Mouse (Mus musculus) heart, embryonic 16.5 days (tissue): Measurements from ENCODE around the gene Galnt10. TPM values are rescaled to one million over a fixed set of nuclear protein-coding genes. Genes with fewer than 3 reads are reported as not detected.

Source experiments
- ATAC-seq: fragments of 200-750 bp; cut with Nextera tagmentation; replicated peaks from 2 replicates; pipeline ENCODE4 v1.8.0; 2017; ENCODE audit warnings: moderate number of reproducible peaks; ENCODE audit not compliant: insufficient read depth, low FRiP score; ENCODE audit errors: extremely low read depth
- H3K27ac ChIP-seq: fragments of 300-500 bp; sonication (generic); 2 replicates; pipeline ENCODE4 v1.5.1; 2014; ENCODE audit warnings: mild to moderate bottlenecking, low read length, control low read depth, moderate library complexity
- H3K27me3 ChIP-seq: fragments of 300-500 bp; sonication (generic); 2 replicates; pipeline ENCODE4 v1.6.1; 2014; ENCODE audit warnings: low read length, mixed read lengths; ENCODE audit not compliant: control insufficient read depth, insufficient read depth
- H3K36me3 ChIP-seq: fragments of 300-500 bp; sonication (generic); 2 replicates; pipeline ENCODE4 v1.6.1; 2014; ENCODE audit not compliant: control insufficient read depth, insufficient read depth
- H3K4me1 ChIP-seq: fragments of 300-500 bp; sonication (generic); 2 replicates; pipeline ENCODE4 v1.6.1; 2014; ENCODE audit warnings: low read length, mixed read lengths; ENCODE audit not compliant: control insufficient read depth, insufficient read depth
- H3K4me2 ChIP-seq: fragments of 300-500 bp; sonication (generic); 2 replicates; pipeline ENCODE4 v1.6.1; 2014; ENCODE audit warnings: low read depth, mild to moderate bottlenecking, control low read depth, low read length
- H3K4me3 ChIP-seq: fragments of 300-500 bp; sonication (generic); 2 replicates; pipeline ENCODE4 v1.5.1; 2014; ENCODE audit warnings: mild to moderate bottlenecking, control low read depth, low read length
- H3K9ac ChIP-seq: fragments of 300-500 bp; sonication (generic); 2 replicates; pipeline ENCODE4 v1.6.1; 2014; ENCODE audit warnings: low read length, control low read depth
- H3K9me3 ChIP-seq: fragments of 300-500 bp; sonication (generic); replicated peaks from 2 replicates; pipeline ENCODE4 v1.6.1; 2016; ENCODE audit warnings: low read length; ENCODE audit not compliant: control insufficient read depth
- WGBS: fragments of 180-500 bp; shearing (Covaris S2); extraction: QIAGEN DNeasy Blood & Tissue Kit; methylation state at CpG from one replicate; pipeline ENCODE4 v1.1.7; 2014; 5-methylcytosine and 5-hydroxymethylcytosine counted together
- polyA plus RNA-seq: library from polyadenylated mRNA; unstranded; fragments of >200 nt; fragmentation: Nextera tagmentation; extraction: Ambion mirVana; gene quantifications from 2 replicates; pipeline ENCODE4 v1.2.1, GENCODE M21; 2015

Gene Galnt10
- polyA plus RNA-seq, 1 experiment from 2014 or later, result 9.3 TPM

- H3K27me3 ChIP-seq, result no peaks in the 10 kb centered on the region
- no peaks in the 10 kb centered on the region for H3K9me3 ChIP-seq
- no peak overlapping the region for H3K9ac ChIP-seq
- no peak overlapping the region for H3K4me3 ChIP-seq
- H3K27ac ChIP-seq, result no peak overlapping the region
- H3K36me3 ChIP-seq, result no peaks in the 10 kb centered on the region
- H3K4me1 ChIP-seq, result peaks cover 11% of the 10 kb centered on the region
- no peak overlapping the region for H3K4me2 ChIP-seq
- no peak for ATAC-seq
- WGBS, result 88% methylated on average over 19 of the region's 19 CpGs
Observed at GRCm38 (mm10) chr11:57661492-57662229, 16.4 kb downstream of the Galnt10 start.

DNA sequence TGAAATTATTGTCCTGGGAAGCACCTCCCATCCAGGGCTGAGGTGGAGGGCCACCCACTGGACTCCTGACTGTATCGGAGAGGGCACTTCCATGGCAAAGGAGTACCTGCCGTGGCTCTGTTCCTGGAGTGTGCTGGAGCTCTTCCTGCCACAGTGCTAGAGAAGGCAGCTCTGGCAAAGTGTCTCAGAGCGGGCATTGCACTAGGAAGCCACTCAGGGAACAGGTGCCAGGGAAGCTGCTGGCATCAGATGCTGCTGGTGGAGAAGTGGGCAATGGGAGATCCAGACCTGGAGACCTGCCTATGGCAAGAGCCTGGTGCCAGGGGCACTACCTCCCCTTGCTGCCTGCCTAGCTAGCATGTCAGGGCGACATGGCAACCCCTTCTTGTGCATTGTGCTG, 17.0 kb downstream of the Galnt10 start:
- 83% methylated on average over 4 of the region's 4 CpGs for WGBS
- H3K4me2 ChIP-seq, result no peak overlapping the region
- no peak overlapping the region for H3K4me3 ChIP-seq
- peaks cover 11% of the 10 kb centered on the region for H3K4me1 ChIP-seq
- no peaks in the 10 kb centered on the region for H3K36me3 ChIP-seq
- H3K9ac ChIP-seq, result no peak overlapping the region
- H3K27me3 ChIP-seq, result no peaks in the 10 kb centered on the region
- H3K9me3 ChIP-seq, result no peaks in the 10 kb centered on the region
- no peak overlapping the region for H3K27ac ChIP-seq
- no peak for ATAC-seq

DNA sequence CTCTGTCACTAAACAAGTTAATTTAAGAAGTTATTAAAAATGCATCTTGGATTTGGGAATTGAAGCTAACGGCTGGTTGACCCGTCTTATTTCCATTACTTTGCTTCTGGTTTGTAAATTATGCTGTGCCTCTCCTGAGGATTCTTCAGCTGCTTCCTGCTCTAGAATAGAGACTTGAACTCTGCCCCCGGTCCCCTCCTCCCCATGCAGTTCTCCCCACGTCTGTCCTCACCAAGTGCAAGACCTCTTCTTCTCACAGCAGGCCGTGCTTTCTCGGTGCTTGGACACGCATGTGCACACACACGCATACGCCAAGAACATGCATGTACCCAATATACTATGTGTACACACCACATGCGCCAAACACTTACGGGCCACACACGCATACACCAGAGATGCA, 18.0 kb downstream of the Galnt10 start:
- H3K4me3 ChIP-seq, result no peak overlapping the region
- no peak overlapping the region for H3K4me2 ChIP-seq
- H3K36me3 ChIP-seq, result no peaks in the 10 kb centered on the region
- no peak for ATAC-seq
- no peak overlapping the region for H3K9ac ChIP-seq
- 85% methylated on average over 12 of the region's 12 CpGs for WGBS
- H3K4me1 ChIP-seq, result peaks cover 11% of the 10 kb centered on the region
- no peaks in the 10 kb centered on the region for H3K9me3 ChIP-seq
- no peak overlapping the region for H3K27ac ChIP-seq
- H3K27me3 ChIP-seq, result no peaks in the 10 kb centered on the region

DNA sequence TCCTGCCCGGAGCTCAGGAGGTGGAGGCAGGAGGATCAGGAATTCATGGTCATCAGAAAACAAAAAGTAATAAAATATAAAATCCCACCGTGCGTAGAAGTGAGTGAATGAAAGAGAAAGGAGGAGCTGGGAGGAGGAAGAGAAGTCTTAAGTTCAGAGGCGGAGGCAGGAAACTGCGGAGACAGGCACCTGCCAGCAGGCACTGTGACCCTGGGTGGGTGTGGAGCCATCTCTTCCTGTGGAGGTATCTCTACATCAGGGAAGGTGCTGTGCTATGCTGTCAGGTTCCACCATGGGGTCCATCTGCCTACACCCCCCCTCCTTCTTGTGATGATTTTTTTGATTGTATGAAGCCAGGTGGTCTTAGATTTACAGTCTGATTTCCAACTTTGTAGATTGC, 19.5 kb downstream of the Galnt10 start:
- Histone ChIP-seq H3K27ac (no peak overlapping the region), H3K36me3 (no peaks in the 10 kb centered on the region), H3K4me3 (no peak overlapping the region), H3K27me3 (no peaks in the 10 kb centered on the region), H3K4me2 (no peak overlapping the region), H3K9me3 (no peaks in the 10 kb centered on the region), H3K9ac (no peak overlapping the region), H3K4me1 (peaks cover 11% of the 10 kb centered on the region)
- 80% methylated on average over 5 of the region's 5 CpGs for WGBS
- ATAC-seq, result no peak

DNA sequence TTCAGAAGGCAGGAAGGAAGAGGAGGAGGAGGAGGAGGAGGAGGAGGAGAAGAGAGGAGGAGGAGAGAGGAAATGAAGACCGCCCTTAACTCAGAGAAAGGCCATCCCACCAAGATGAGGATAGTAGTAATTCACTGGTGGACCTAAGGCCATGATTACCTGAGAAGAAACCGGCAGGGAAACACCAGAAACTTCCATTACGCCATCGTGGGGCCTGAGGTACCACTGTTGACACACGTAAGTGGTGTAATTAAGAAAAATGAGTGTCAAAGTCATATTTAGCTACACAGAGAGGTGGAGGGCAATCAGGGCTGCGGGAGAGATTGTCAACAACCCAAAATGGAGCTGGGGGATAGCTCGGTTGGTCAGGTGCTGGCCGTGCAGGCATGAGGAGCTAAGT, 23.0 kb downstream of the Galnt10 start:
- Histone ChIP-seq H3K4me3 (no peak overlapping the region), H3K9me3 (no peaks in the 10 kb centered on the region), H3K4me1 (peaks cover 13% of the 10 kb centered on the region), H3K4me2 (no peak overlapping the region), H3K36me3 (no peaks in the 10 kb centered on the region), H3K27me3 (no peaks in the 10 kb centered on the region), H3K27ac (no peak overlapping the region), H3K9ac (no peak overlapping the region)
- 79% methylated on average over 8 of the region's 8 CpGs for WGBS
- ATAC-seq, result no peak

DNA sequence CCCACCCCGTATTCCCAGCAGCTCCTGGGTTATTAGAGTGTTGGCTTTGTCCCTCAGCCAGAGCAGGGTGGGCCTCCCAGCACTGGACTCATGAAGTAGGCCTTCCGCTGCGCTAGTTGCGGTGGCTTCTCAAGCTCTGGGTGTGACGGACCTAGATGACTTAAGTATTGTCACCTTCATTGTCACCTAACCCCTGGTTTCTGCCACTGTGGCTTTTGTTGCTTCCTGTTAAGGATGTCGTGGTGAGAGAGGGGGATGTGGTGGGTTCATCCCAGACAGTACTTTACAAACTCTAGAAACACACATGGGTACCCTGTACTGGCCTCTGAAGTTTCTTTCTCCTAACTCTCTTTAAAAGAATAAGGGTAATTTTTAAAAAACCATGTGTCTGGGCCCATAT, 24.3 kb downstream of the Galnt10 start:
- Histone ChIP-seq H3K4me3 (no peak overlapping the region), H3K4me2 (no peak overlapping the region), H3K36me3 (no peaks in the 10 kb centered on the region), H3K9ac (no peak overlapping the region), H3K9me3 (no peaks in the 10 kb centered on the region), H3K4me1 (peaks cover 11% of the 10 kb centered on the region), H3K27ac (no peak overlapping the region), H3K27me3 (no peaks in the 10 kb centered on the region)
- no peak for ATAC-seq
- 83% methylated on average over 5 of the region's 6 CpGs for WGBS

DNA sequence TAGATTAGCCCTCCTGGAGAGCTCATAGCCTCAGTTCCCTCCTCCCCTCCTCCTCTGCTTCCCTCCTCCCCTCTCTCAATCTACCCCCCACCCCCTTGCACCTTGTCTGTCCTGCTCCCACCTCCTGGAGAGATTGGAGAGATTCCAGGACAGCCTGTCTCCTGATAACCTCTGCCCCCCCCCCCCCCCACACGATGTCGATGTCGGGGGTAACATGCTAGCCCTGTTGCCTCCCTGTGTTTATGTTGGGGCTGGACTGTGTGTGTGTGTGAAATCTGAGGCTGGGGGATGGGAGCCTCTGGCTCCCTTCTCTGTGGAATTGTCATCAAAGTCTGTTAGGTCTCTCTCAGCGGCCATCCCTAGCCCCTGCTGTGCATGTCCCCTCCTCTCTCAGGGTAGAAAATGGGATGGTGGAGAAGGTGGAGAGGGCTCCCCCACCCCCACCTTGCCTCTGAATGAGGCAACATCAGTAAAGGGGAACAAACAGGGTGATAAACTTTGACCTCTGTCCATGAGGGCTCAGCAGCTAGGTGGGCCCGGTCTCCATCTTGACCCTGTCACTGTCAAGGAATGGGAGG, 26.0 kb downstream of the Galnt10 start:
- ATAC-seq, result no peak
- Histone ChIP-seq H3K9me3 (no peaks in the 10 kb centered on the region), H3K36me3 (no peaks in the 10 kb centered on the region), H3K27ac (no peak overlapping the region), H3K4me3 (no peak overlapping the region), H3K4me1 (peaks cover 15% of the 10 kb centered on the region), H3K4me2 (no peak overlapping the region), H3K9ac (no peak overlapping the region), H3K27me3 (no peaks in the 10 kb centered on the region)
- 15% methylated on average over 5 of the region's 5 CpGs for WGBS

DNA sequence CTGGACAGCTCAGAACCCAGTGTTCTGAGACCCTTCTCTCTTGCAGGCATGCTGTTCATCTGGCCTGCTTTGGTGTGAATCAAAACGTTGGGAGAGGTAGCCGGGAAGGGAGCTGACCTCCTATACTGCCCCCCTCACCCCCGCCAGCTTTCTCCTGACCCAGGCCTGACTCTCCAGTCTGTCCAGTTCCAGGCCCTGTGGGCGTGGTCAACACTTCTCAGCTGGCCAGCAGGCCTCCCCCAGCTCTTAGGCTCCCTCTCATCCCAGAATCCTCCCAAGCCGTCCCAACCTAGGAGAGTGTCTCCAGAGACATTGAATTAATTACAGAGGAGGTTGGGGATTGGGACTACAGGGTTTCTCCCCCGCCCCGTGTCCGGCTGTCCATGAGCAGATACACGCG, 26.6 kb downstream of the Galnt10 start:
- 58% methylated on average over 10 of the region's 10 CpGs for WGBS
- Histone ChIP-seq H3K27ac (no peak overlapping the region), H3K4me1 (peaks cover 15% of the 10 kb centered on the region), H3K27me3 (no peaks in the 10 kb centered on the region), H3K9me3 (no peaks in the 10 kb centered on the region), H3K4me2 (no peak overlapping the region), H3K4me3 (no peak overlapping the region), H3K36me3 (no peaks in the 10 kb centered on the region), H3K9ac (no peak overlapping the region)
- no peak for ATAC-seq

DNA sequence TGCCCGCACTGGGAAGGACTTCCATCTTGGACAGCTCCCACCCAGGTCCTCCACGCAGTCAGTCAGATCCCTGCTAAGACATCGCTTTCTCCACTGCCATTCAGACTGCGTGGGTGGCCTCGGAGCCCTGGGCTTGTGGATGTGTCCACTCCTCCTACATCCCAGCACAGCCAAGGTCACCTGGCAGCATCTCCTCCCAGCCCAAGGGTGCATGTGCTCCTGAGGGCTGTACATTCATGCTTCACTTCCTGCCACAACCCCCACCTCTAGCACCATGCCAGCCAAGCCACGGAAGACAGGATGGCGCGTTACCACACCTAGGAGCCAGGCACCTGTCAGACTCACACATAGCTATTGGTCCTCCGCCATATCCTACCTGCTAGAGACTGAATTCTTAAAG, 27.8 kb downstream of the Galnt10 start:
- H3K4me1 ChIP-seq, result peaks cover 15% of the 10 kb centered on the region
- no peaks in the 10 kb centered on the region for H3K36me3 ChIP-seq
- H3K4me2 ChIP-seq, result no peak overlapping the region
- no peak; the same call in 1 of the 2 replicates for ATAC-seq
- WGBS, result 71% methylated on average over 9 of the region's 9 CpGs
- no peaks in the 10 kb centered on the region for H3K9me3 ChIP-seq
- no peak overlapping the region for H3K9ac ChIP-seq
- no peak overlapping the region for H3K27ac ChIP-seq
- H3K27me3 ChIP-seq, result no peaks in the 10 kb centered on the region
- H3K4me3 ChIP-seq, result no peak overlapping the region
